Mouse (Mus musculus): ENCODE measurements at regions not wholly inside any gene's neighbourhood (a gene's known extent, or its start where the extent isn't known, plus 50 kb on each side); places are given as distances from the start of the nearest gene placed in this dataset.

- DNase-seq (ENCODE audit: extremely low spot score in 1 of 2, low spot score in 1 of 2) = peak in 1 of 2 experiments; percentile 1
Measured at GRCm38 (mm10) chrX:117770252-117770651, 656.8 kb upstream of the Tgif2lx2 start.

Measured in frontal cortex, adult 2 months (tissue).